Mouse (Mus musculus) C2C12 (cell line): ENCODE results near the gene Ptms.

ENCODE experiments used
- CEBPB ChIP-seq: IDR thresholded peaks from one replicate; pipeline ENCODE4 v1.6.1; 2011; ENCODE audit warnings: low read depth, mild to moderate bottlenecking, control low read depth, moderate library complexity
- CTCF ChIP-seq: IDR thresholded peaks from one replicate; pipeline ENCODE4 v1.5.1; 2011; ENCODE audit not compliant: control insufficient read depth, insufficient read depth, insufficient read length
- MAX ChIP-seq: IDR thresholded peaks from one replicate; pipeline ENCODE4 v1.6.1; 2011; ENCODE audit warnings: mild to moderate bottlenecking, control low read depth
- MYOG ChIP-seq: IDR thresholded peaks from one replicate; pipeline ENCODE4 v1.6.1; 2011; ENCODE audit not compliant: control insufficient read depth, insufficient read length; ENCODE audit errors: extremely low read depth

DNA sequence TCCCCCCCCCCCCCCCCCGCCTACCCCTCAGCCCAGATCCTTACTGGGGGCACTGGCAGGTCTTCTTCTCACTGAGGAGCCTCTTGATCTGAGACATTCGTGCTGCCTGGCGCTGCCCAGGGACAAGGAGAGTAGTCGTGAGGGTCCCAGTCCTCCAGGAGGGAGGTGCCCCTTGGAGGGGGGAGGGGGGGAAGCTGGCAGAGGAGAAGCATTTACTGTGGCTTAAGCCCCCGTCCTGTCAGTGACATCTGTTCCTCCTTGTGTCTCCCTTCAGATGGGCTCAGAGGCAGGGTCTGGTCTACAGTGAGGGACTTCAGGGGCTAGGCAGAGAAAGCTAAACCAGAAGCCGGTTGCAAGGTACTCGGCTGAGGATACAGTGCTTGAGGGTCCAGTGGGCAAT lies 53.3 kb downstream of the Ptms start:
- TF ChIP-seq CTCF (no peak), MYOG (no peak), CEBPB (no peak), MAX (no peak)
